Mouse (Mus musculus) MEL (cell line): Measurements from ENCODE around the gene Flot2. TPM values are rescaled to one million over a fixed set of nuclear protein-coding genes. Genes with fewer than 3 reads are reported as not detected.
A peak's percentile ranks its signal among the peaks of the same experiment; 100 is the strongest.

Experiments used
- DNase-seq: peaks from one replicate; pipeline ENCODE4 v3.0.0; 2011; ENCODE audit warnings: low read depth, low spot score
- H3K27ac ChIP-seq: 2 replicates; pipeline ENCODE4 v1.5.1; 2012; ENCODE audit warnings: low read depth, mild to moderate bottlenecking, control low read depth, low read length, moderate library complexity; ENCODE audit not compliant: control insufficient read depth
- H3K27me3 ChIP-seq, 2 experiments: fragments of 150-350 bp in 1 of 2; sonication (generic) in 1 of 2; 2 replicates each; pipeline ENCODE4 v1.6.1; 2012; ENCODE audit warnings: low read length in 2 of 2, mild to moderate bottlenecking in 2 of 2, improper control_type of control experiment in 1 of 2, moderate library complexity in 1 of 2; ENCODE audit not compliant: insufficient read depth in 2 of 2, control insufficient read depth in 1 of 2
- H3K36me3 ChIP-seq, 2 experiments: 2 replicates each; pipeline ENCODE4 v1.6.1; 2012 to 2014; ENCODE audit warnings: low read length in 2 of 2, improper control_type of control experiment in 1 of 2, inconsistent platforms in 1 of 2, mild to moderate bottlenecking in 1 of 2; ENCODE audit not compliant: insufficient read depth in 2 of 2, control insufficient read depth in 1 of 2
- H3K4me1 ChIP-seq, 2 experiments: fragments of 150-350 bp in 1 of 2; sonication (generic) in 1 of 2; 2 replicates each; pipeline ENCODE4 v1.6.1; 2012; ENCODE audit warnings: low read length in 2 of 2, improper control_type of control experiment in 1 of 2, mild to moderate bottlenecking in 1 of 2; ENCODE audit not compliant: insufficient read depth in 2 of 2, control insufficient read depth in 1 of 2
- H3K4me3 ChIP-seq, 2 experiments: fragments of 150-350 bp in 1 of 2; sonication (generic) in 1 of 2; 2 replicates each; pipeline ENCODE4 v1.5.1; 2012; ENCODE audit warnings: low read depth in 2 of 2, low read length in 2 of 2, mild to moderate bottlenecking in 2 of 2, moderate library complexity in 2 of 2, control low read depth in 1 of 2, improper control_type of control experiment in 1 of 2; ENCODE audit not compliant: control insufficient read depth in 1 of 2, insufficient read depth in 1 of 2
- H3K79me2 ChIP-seq: 2 replicates; pipeline ENCODE4 v1.6.1; 2012; ENCODE audit warnings: mild to moderate bottlenecking, low read length, moderate library complexity; ENCODE audit not compliant: control insufficient read depth, poor library complexity, insufficient read depth
- H3K9ac ChIP-seq: 2 replicates; pipeline ENCODE4 v1.6.1; 2012; ENCODE audit warnings: low read depth, mild to moderate bottlenecking, control low read depth, low read length, moderate library complexity; ENCODE audit not compliant: control insufficient read depth, poor library complexity, severe bottlenecking
- H3K9me3 ChIP-seq: fragments of 150-350 bp; sonication (generic); replicated peaks from 2 replicates; pipeline ENCODE4 v1.6.1; 2012; ENCODE audit warnings: mild to moderate bottlenecking, low read length, improper control_type of control experiment, moderate library complexity; ENCODE audit not compliant: insufficient read depth
- BHLHE40 ChIP-seq: IDR thresholded peaks from 2 replicates; pipeline ENCODE4 v1.6.1; 2012; ENCODE audit warnings: low read depth, mild to moderate bottlenecking, inconsistent platforms, low read length, improper control_type of control experiment, borderline replicate concordance
- CHD2 ChIP-seq: IDR thresholded peaks from 2 replicates; pipeline ENCODE4 v1.6.1; 2011; ENCODE audit warnings: low read length, improper control_type of control experiment
- CTCF ChIP-seq, 3 experiments: IDR thresholded peaks in 2 of 3; conservative IDR thresholded peaks in 1 of 3; 2 replicates each; pipeline ENCODE4 v1.5.1; 2011 to 2012; ENCODE audit warnings: low read length in 3 of 3, low read depth in 2 of 3, mild to moderate bottlenecking in 2 of 3, improper control_type of control experiment in 1 of 3, inconsistent platforms in 1 of 3, mixed read lengths in 1 of 3, moderate library complexity in 1 of 3; ENCODE audit not compliant: control insufficient read depth in 1 of 3, insufficient read depth in 1 of 3, poor library complexity in 1 of 3, severe bottlenecking in 1 of 3
- E2F4 ChIP-seq: IDR thresholded peaks from 2 replicates; pipeline ENCODE4 v1.6.1; 2011; ENCODE audit warnings: low read depth, low read length, improper control_type of control experiment, borderline replicate concordance
- ELF1 ChIP-seq: IDR thresholded peaks from 2 replicates; pipeline ENCODE4 v1.6.1; 2014; ENCODE audit warnings: low read depth, mild to moderate bottlenecking, inconsistent platforms, low read length, improper control_type of control experiment, moderate library complexity
- ETS1 ChIP-seq: IDR thresholded peaks from 2 replicates; pipeline ENCODE4 v1.6.1; 2012; ENCODE audit warnings: low read depth, mild to moderate bottlenecking, inconsistent platforms, low read length, improper control_type of control experiment, moderate library complexity
- GABPA ChIP-seq: IDR thresholded peaks from 2 replicates; pipeline ENCODE4 v1.6.1; 2012; ENCODE audit warnings: low read depth, mild to moderate bottlenecking, inconsistent platforms, low read length, improper control_type of control experiment, moderate library complexity
- GATA1 ChIP-seq: IDR thresholded peaks from 2 replicates; pipeline ENCODE4 v1.6.1; 2011; ENCODE audit warnings: low read depth, low read length, improper control_type of control experiment
- HCFC1 ChIP-seq: IDR thresholded peaks from 2 replicates; pipeline ENCODE4 v1.6.1; 2012; ENCODE audit warnings: low read depth, mild to moderate bottlenecking, inconsistent platforms, low read length, improper control_type of control experiment, moderate library complexity
- JUND ChIP-seq: IDR thresholded peaks from 2 replicates; pipeline ENCODE4 v1.6.1; 2011; ENCODE audit warnings: low read depth, mild to moderate bottlenecking, improper control_type of control experiment, low read length
- KAT2A ChIP-seq: conservative IDR thresholded peaks from 2 replicates; pipeline ENCODE4 v1.6.1; 2012; ENCODE audit warnings: low read depth, low read length, improper control_type of control experiment, inconsistent platforms
- MAFK ChIP-seq: IDR thresholded peaks from 2 replicates; pipeline ENCODE4 v1.6.1; 2011; ENCODE audit warnings: low read depth, mild to moderate bottlenecking, low read length, improper control_type of control experiment, borderline replicate concordance
- MAZ ChIP-seq: IDR thresholded peaks from 2 replicates; pipeline ENCODE4 v1.6.1; 2012; ENCODE audit warnings: low read depth, mild to moderate bottlenecking, inconsistent platforms, low read length, improper control_type of control experiment
- MEF2A ChIP-seq: IDR thresholded peaks from 2 replicates; pipeline ENCODE4 v1.6.1; 2014; ENCODE audit warnings: low read depth, mild to moderate bottlenecking, inconsistent platforms, low read length, improper control_type of control experiment; ENCODE audit not compliant: poor library complexity, insufficient replicate concordance, severe bottlenecking; ENCODE audit errors: extremely low read depth
- MXI1 ChIP-seq: IDR thresholded peaks from 2 replicates; pipeline ENCODE4 v1.6.1; 2011; ENCODE audit warnings: mild to moderate bottlenecking, low read depth, low read length, improper control_type of control experiment
- MYB ChIP-seq: IDR thresholded peaks from 2 replicates; pipeline ENCODE4 v1.6.1; 2011; ENCODE audit warnings: mild to moderate bottlenecking, low read depth, low read length, improper control_type of control experiment
- MYC ChIP-seq: IDR thresholded peaks from 2 replicates; pipeline ENCODE4 v1.6.1; 2011; ENCODE audit warnings: low read depth, mild to moderate bottlenecking, low read length, improper control_type of control experiment, moderate library complexity
- NELFE ChIP-seq: IDR thresholded peaks from 2 replicates; pipeline ENCODE4 v1.6.1; 2011; ENCODE audit warnings: low read depth, low read length, improper control_type of control experiment
- NRF1 ChIP-seq: IDR thresholded peaks from 2 replicates; pipeline ENCODE4 v1.6.1; 2014; ENCODE audit warnings: low read depth, mild to moderate bottlenecking, inconsistent platforms, low read length, improper control_type of control experiment, moderate library complexity; ENCODE audit not compliant: poor library complexity, insufficient read depth, severe bottlenecking
- POLR2A ChIP-seq, 2 experiments: IDR thresholded peaks; 2 replicates each; pipeline ENCODE4 v1.6.1; 2011 to 2012; ENCODE audit warnings: low read length in 2 of 2, mild to moderate bottlenecking in 2 of 2, control low read depth in 1 of 2, improper control_type of control experiment in 1 of 2, low read depth in 1 of 2, moderate library complexity in 1 of 2; ENCODE audit not compliant: control insufficient read depth in 1 of 2, insufficient read depth in 1 of 2, poor library complexity in 1 of 2
- POLR2AphosphoS2 ChIP-seq: IDR thresholded peaks from 2 replicates; pipeline ENCODE4 v1.6.1; 2011; ENCODE audit warnings: low read length, improper control_type of control experiment
- POLR2AphosphoS5 ChIP-seq: IDR thresholded peaks from 2 replicates; pipeline ENCODE4 v1.6.1; 2012; ENCODE audit warnings: low read depth, borderline replicate concordance, mild to moderate bottlenecking, inconsistent platforms, low read length, moderate library complexity, mixed read lengths
- RAD21 ChIP-seq: IDR thresholded peaks from 2 replicates; pipeline ENCODE4 v1.6.1; 2011; ENCODE audit warnings: mild to moderate bottlenecking, low read depth, low read length, improper control_type of control experiment
- RCOR1 ChIP-seq: IDR thresholded peaks from 2 replicates; pipeline ENCODE4 v1.6.1; 2012; ENCODE audit warnings: low read depth, mild to moderate bottlenecking, inconsistent platforms, low read length, improper control_type of control experiment
- SIN3A ChIP-seq: IDR thresholded peaks from 2 replicates; pipeline ENCODE4 v1.6.1; 2012; ENCODE audit warnings: low read length, improper control_type of control experiment, inconsistent platforms
- SMC3 ChIP-seq: IDR thresholded peaks from 2 replicates; pipeline ENCODE4 v1.6.1; 2011; ENCODE audit warnings: low read depth, low read length, improper control_type of control experiment
- TBP ChIP-seq: IDR thresholded peaks from 2 replicates; pipeline ENCODE4 v1.8.0; 2011; ENCODE audit warnings: low read depth, low read length, improper control_type of control experiment
- UBTF ChIP-seq: IDR thresholded peaks from 2 replicates; pipeline ENCODE4 v1.6.1; 2012; ENCODE audit warnings: low read depth, mild to moderate bottlenecking, inconsistent platforms, low read length, improper control_type of control experiment, moderate library complexity, borderline replicate concordance; ENCODE audit not compliant: insufficient read depth
- USF1 ChIP-seq: IDR thresholded peaks from 2 replicates; pipeline ENCODE4 v1.6.1; 2014; ENCODE audit warnings: low read depth, mild to moderate bottlenecking, inconsistent platforms, low read length, improper control_type of control experiment, moderate library complexity
- ZKSCAN1 ChIP-seq: IDR thresholded peaks from 2 replicates; pipeline ENCODE4 v1.6.1; 2012; ENCODE audit warnings: low read depth, mild to moderate bottlenecking, inconsistent platforms, low read length, improper control_type of control experiment, moderate library complexity
- ZMIZ1 ChIP-seq: IDR thresholded peaks from 2 replicates; pipeline ENCODE4 v1.6.1; 2012; ENCODE audit warnings: low read depth, mild to moderate bottlenecking, inconsistent platforms, low read length, improper control_type of control experiment, moderate library complexity
- polyA plus RNA-seq, 2 experiments: library from polyadenylated mRNA; stranded (reverse) in 1 of 2; unstranded in 1 of 2; fragments of >175 nt in 1 of 2; fragments of >200 nt in 1 of 2; gene quantifications; 2 replicates each; pipeline versions ENCODE4 v1.2.1 to v1.2.4; 2012; ENCODE audit warnings: low replicate concordance in 2 of 2, low read depth in 1 of 2; ENCODE audit not compliant: insufficient read length in 2 of 2, insufficient read depth in 1 of 2, missing spikeins in 1 of 2
- total RNA-seq: library from RNA; depleted of rRNA; stranded (reverse); fragments of 300-350 nt; gene quantifications from 2 replicates; pipeline ENCODE4 v1.2.3, GENCODE M21; 2012

Flot2 gene
- total and polyA plus RNA-seq, 3 experiments: 0.08 to 0.15 TPM; not detected in 1

- H3K27me3 ChIP-seq: no peaks in the 10 kb centered on the region
- peak overlapping the region; percentile 66 for H3K27ac ChIP-seq
- no peaks in the 10 kb centered on the region for H3K9me3 ChIP-seq
- peaks cover 3 to 63% of the 10 kb centered on the region in 2 experiments; a peak in 3 of 4 replicates for H3K36me3 ChIP-seq
- no peak overlapping the region for H3K4me3 ChIP-seq
- peak overlapping the region; percentile 20 for H3K9ac ChIP-seq
- TF ChIP-seq ELF1 (no peak), ZMIZ1 (no peak), ZKSCAN1 (no peak), SIN3A (no peak), BHLHE40 (no peak), JUND (no peak), USF1 (no peak), UBTF (no peak), NELFE (no peak), MYB (no peak), MYC (no peak), SMC3 (no peak), ETS1 (no peak)
- TF ChIP-seq, all 39 proteins: peak for 0
- peaks cover 28 to 63% of the 10 kb centered on the region in 2 experiments for H3K4me1 ChIP-seq
- DNase-seq: no peak
- peaks cover 4% of the 10 kb centered on the region; the same call in 1 of the 2 replicates for H3K79me2 ChIP-seq
Measured at GRCm38 (mm10) chr11:78069130-78069529, 31.4 kb downstream of the Flot2 start.

DNA sequence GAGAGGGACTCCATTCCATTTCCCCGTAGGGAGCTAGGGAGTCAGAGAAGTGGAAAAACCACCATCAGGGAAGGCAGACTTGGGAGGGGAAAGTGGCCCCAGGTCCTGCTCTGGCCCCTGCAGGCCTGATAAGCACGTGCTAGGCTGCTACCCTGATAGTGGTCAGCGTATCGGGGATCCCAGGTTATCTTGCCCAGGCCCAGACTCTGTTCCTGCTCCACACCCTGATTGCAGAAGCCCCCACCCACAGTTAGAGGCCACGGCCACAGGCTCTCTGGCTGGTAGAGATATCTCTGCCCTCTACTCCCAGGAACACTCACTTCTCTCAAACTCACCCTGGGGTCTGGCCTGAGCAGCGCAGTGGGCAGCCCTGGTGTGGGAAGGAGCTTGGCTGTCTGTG is 31.9 kb downstream of the Flot2 start:
- peak; percentile 79 for DNase-seq
- Histone ChIP-seq H3K27me3 (no peaks in the 10 kb centered on the region), H3K9me3 (no peaks in the 10 kb centered on the region), H3K4me3 (no peak overlapping the region), H3K4me1 (peaks cover 28 to 66% of the 10 kb centered on the region in 2 experiments), H3K36me3 (peaks cover 4 to 64% of the 10 kb centered on the region in 2 experiments; a peak in 3 of 4 replicates), H3K79me2 (peaks cover 4% of the 10 kb centered on the region; the same call in 1 of the 2 replicates), H3K27ac (peak overlapping the region; percentile 66), H3K9ac (peak overlapping the region; percentile 20)
- TF ChIP-seq CTCF (IDR thresholded peaks at IDR 0.05 in 2 of 3, conservative IDR thresholded peaks at IDR 0.05 in 1 of 3; ENCODE audit: control insufficient read depth in 1 of 3, insufficient read depth in 1 of 3, low read depth in 2 of 3, low read length in 3 of 3, poor library complexity in 1 of 3, severe bottlenecking in 1 of 3) (no peak), MEF2A (peak; percentile 53; the same call in 1 of the 2 replicates), HCFC1 (no peak), MYB (peak; percentile 70), GATA1 (peak; percentile 99), MYC (peak; percentile 96), POLR2AphosphoS5 (no peak), RCOR1 (peak; percentile 95), BHLHE40 (peak; percentile 98), NELFE (peak; percentile 22; the same call in 1 of the 2 replicates), ZMIZ1 (no peak; the same call in 1 of the 2 replicates), GABPA (no peak), CHD2 (no peak), POLR2A (IDR thresholded peaks at IDR 0.05; ENCODE audit: control insufficient read depth in 1 of 2, insufficient read depth in 1 of 2, low read depth in 1 of 2, low read length in 2 of 2, poor library complexity in 1 of 2) (peak; percentile 28 to 40; a peak in 1 of 4 replicates), POLR2AphosphoS2 (peak; percentile 62; the same call in 1 of the 2 replicates), KAT2A (peak; percentile 48), MAFK (no peak; the same call in 1 of the 2 replicates), RAD21 (no peak), E2F4 (no peak), ZKSCAN1 (no peak), MXI1 (peak; percentile 52), NRF1 (peak; percentile 34; the same call in 1 of the 2 replicates), MAZ (peak; percentile 94), JUND (0 out of 2 replicates have a peak, but pooled peaks have one; percentile 30), TBP (peak; percentile 13; the same call in 1 of the 2 replicates)
